ENCODE assay signal across 17 mouse cellular contexts in the genomic region with DNA sequence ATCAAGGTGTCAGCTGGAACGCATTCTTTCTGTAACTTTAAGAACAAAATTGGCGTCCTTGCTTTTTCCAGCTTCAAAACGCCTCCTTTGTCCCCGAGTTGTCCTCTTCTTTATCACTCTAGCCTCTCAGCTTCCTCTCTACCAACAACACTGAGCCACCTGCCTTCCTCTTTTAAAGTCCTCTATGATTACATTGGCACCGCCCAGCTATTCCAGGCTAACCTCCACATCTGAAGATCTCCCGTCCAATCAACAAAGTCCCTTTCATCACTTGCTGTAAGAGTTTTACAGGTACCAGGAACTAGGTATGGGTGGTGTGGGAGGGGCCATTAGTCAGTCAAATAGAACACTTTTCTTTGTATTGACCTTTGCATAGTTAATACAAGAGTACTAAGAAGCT. TPM values are rescaled to one million over a fixed set of nuclear protein-coding genes. Genes with fewer than 3 reads are reported as not detected.
A peak's percentile ranks its signal among the peaks of the same experiment; 100 is the strongest.
DNase-seq lines count a peak whose midpoint lies in the region; ATAC-seq and TF ChIP-seq lines count a peak whose summit lies in the region.
"Had no signal": no experiment of that assay in that cellular context is flagged by ENCODE, and none has a peak within 500 bp of the region (broad histone marks: within the 10 kb centered on the region; RNA-seq: fewer than 3 reads in every experiment).

No protein-coding gene starts in this region.

- no peaks in the 10 kb centered on the region; the same call in 1 of the 2 replicates for H3K79me2 ChIP-seq in heart, adult 2 months (replicated peaks; ENCODE audit: control insufficient read depth, insufficient read depth, low read length)

- TF ChIP-seq CTCF in heart, adult 2 months (IDR thresholded peaks at IDR 0.05), result no peak
- TF ChIP-seq CTCF in lung, adult 2 months (IDR thresholded peaks at IDR 0.05; ENCODE audit: insufficient read depth, low read length), result no peak
- no peak for TF ChIP-seq CTCF in liver, postnatal 0 days (IDR thresholded peaks at IDR 0.05; ENCODE audit: low read depth)

- no peak for DNase-seq in heart, adult 2 months
- DNase-seq in heart, adult 8-10 months (ENCODE audit: low spot score), result no peak
- DNase-seq in lung, postnatal 36 days, result peak; percentile 26
- no peak for DNase-seq in lung, adult 2 months
- DNase-seq in liver, postnatal 0 days, result no peak
- no peak for DNase-seq in kidney, postnatal 10 days
- DNase-seq in urinary bladder, postnatal 14 days (ENCODE audit: low spot score), result no peak
- DNase-seq: adrenal gland, adult 2 months; cerebellum, adult 8-10 months; kidney, postnatal 25 days; lung, embryonic 14.5 days; thymus, postnatal 14 days had no signal

- H3K27ac ChIP-seq in heart, adult 2 months, result peak overlapping the region; percentile 60
- H3K27ac ChIP-seq in liver, postnatal 0 days (ENCODE audit: low read depth), result 0 out of 2 replicates have a peak overlapping the region, but pooled peaks have one; percentile 7
- no peak overlapping the region for H3K27ac ChIP-seq in hindbrain, embryonic 12.5 days
- H3K27ac ChIP-seq: embryonic facial prominence, embryonic 15.5 days; forebrain, embryonic 12.5 days; neural tube, embryonic 13.5 days had no signal

- H3K4me3 ChIP-seq in heart, adult 2 months, result no peak overlapping the region
- no peak overlapping the region for H3K4me3 ChIP-seq in lung, adult 2 months (replicated peaks; ENCODE audit: extremely low read depth, low read depth, low read length)
- H3K4me3 ChIP-seq in liver, postnatal 0 days (ENCODE audit: low read depth, low read length), result no peak overlapping the region
- no peak overlapping the region for H3K4me3 ChIP-seq in hindbrain, embryonic 12.5 days
- H3K4me3 ChIP-seq: embryonic facial prominence, embryonic 15.5 days; forebrain, embryonic 12.5 days; neural tube, embryonic 13.5 days had no signal

- no peak for TF ChIP-seq EP300 in heart, adult 2 months (IDR thresholded peaks at IDR 0.05; ENCODE audit: insufficient read depth, low read depth, low read length)
- TF ChIP-seq EP300 in liver, postnatal 0 days (IDR thresholded peaks at IDR 0.05; ENCODE audit: low read depth), result no peak

- peak; percentile 76 for ATAC-seq in liver, postnatal 0 days
- ATAC-seq in hindbrain, embryonic 12.5 days (ENCODE audit: low FRiP score), result no peak

- no peaks in the 10 kb centered on the region for H3K27me3 ChIP-seq in heart, adult 2 months (ENCODE audit: control insufficient read depth, insufficient read depth, low read length)
- no peaks in the 10 kb centered on the region for H3K27me3 ChIP-seq in liver, postnatal 0 days (ENCODE audit: insufficient read depth, low read length)
- H3K27me3 ChIP-seq in hindbrain, embryonic 12.5 days, result no peaks in the 10 kb centered on the region
- H3K27me3 ChIP-seq: CH12.LX; embryonic facial prominence, embryonic 15.5 days; forebrain, embryonic 12.5 days; neural tube, embryonic 13.5 days had no signal

- H3K9me3 ChIP-seq in liver, postnatal 0 days (ENCODE audit: low read length), result no peaks in the 10 kb centered on the region
- no peaks in the 10 kb centered on the region for H3K9me3 ChIP-seq in hindbrain, embryonic 12.5 days (replicated peaks)
- H3K9me3 ChIP-seq: embryonic facial prominence, embryonic 15.5 days; forebrain, embryonic 12.5 days; neural tube, embryonic 13.5 days had no signal

- peak overlapping the region; percentile 23 for H3K4me2 ChIP-seq in liver, postnatal 0 days (ENCODE audit: low read depth, low read length)
- no peak overlapping the region for H3K4me2 ChIP-seq in hindbrain, embryonic 12.5 days (replicated peaks)
- H3K4me2 ChIP-seq: embryonic facial prominence, embryonic 15.5 days; forebrain, embryonic 12.5 days; lung, embryonic 14.5 days; neural tube, embryonic 13.5 days had no signal

- TF ChIP-seq POLR2A in heart, adult 2 months (IDR thresholded peaks at IDR 0.05; ENCODE audit: insufficient read depth, low read depth, low read length), result no peak
- TF ChIP-seq POLR2A in lung, adult 2 months (IDR thresholded peaks at IDR 0.05; ENCODE audit: borderline replicate concordance, extremely low read depth, low read depth, low read length), result no peak

- H3K4me1 ChIP-seq in heart, adult 2 months (ENCODE audit: control insufficient read depth, insufficient read depth, low read length), result peaks cover 5% of the 10 kb centered on the region
- H3K4me1 ChIP-seq in lung, adult 2 months (ENCODE audit: control insufficient read depth, insufficient read depth, low read length), result peaks cover 3% of the 10 kb centered on the region; the same call in 1 of the 2 replicates
- H3K4me1 ChIP-seq in liver, postnatal 0 days (ENCODE audit: insufficient read depth), result peaks cover 25% of the 10 kb centered on the region
- H3K4me1 ChIP-seq in hindbrain, embryonic 12.5 days, result no peaks in the 10 kb centered on the region
- H3K4me1 ChIP-seq: embryonic facial prominence, embryonic 15.5 days; neural tube, embryonic 13.5 days had no signal

- intact Hi-C loops in heart, adult 2 months (cut with DNase I), result no loop called here

- no peak overlapping the region for H3K9ac ChIP-seq in heart, adult 2 months (ENCODE audit: low read depth, low read length)
- H3K9ac ChIP-seq in liver, postnatal 0 days (replicated peaks), result no peak overlapping the region
- H3K9ac ChIP-seq in hindbrain, embryonic 12.5 days, result no peak overlapping the region
- H3K9ac ChIP-seq: embryonic facial prominence, embryonic 15.5 days; forebrain, embryonic 12.5 days; lung, embryonic 14.5 days; neural tube, embryonic 13.5 days had no signal

- 25% methylated on average over 6 of the region's 6 CpGs for whole genome bisulfite sequencing in heart, adult 2 months
- 37% methylated on average over 6 of the region's 6 CpGs for WGBS in lung, adult 2 months
- WGBS in liver, postnatal 0 days (ENCODE audit: insufficient replicate concordance), result 34% methylated on average over 6 of the region's 6 CpGs
- 75% methylated on average over 6 of the region's 6 CpGs for WGBS in hindbrain, embryonic 12.5 days

- peaks cover 12% of the 10 kb centered on the region; the same call in 1 of the 2 replicates for H3K36me3 ChIP-seq in heart, adult 2 months (ENCODE audit: control insufficient read depth, insufficient read depth, low read length)
- H3K36me3 ChIP-seq in liver, postnatal 0 days (replicated peaks; ENCODE audit: insufficient read depth, low read length), result no peaks in the 10 kb centered on the region
- no peaks in the 10 kb centered on the region for H3K36me3 ChIP-seq in hindbrain, embryonic 12.5 days
- H3K36me3 ChIP-seq: embryonic facial prominence, embryonic 15.5 days; forebrain, embryonic 12.5 days; neural tube, embryonic 13.5 days had no signal

RNA-seq across cellular contexts. Expression of gene Clcn3, which starts 17.8 kb away (rescaled TPM):
- total RNA-seq in heart, adult 2 months (2021), result 10 to 100 TPM; 27.6 to 33.6 TPM
- polyA plus RNA-seq in heart, adult 2 months (2012; rRNA removed), result 10.1 and 21.7 TPM in 2 replicates
- total RNA-seq in heart, adult 8-10 months (2022), result 10 to 100 TPM; 31.9 to 36.9 (median 36.6) TPM
- polyA plus RNA-seq in lung, adult 2 months (2012; rRNA removed), result 9.3 and 13.7 TPM in 2 replicates
- polyA plus RNA-seq in liver, postnatal 0 days (2015; fragmentation: Nextera tagmentation; extraction: Ambion mirVana), result 22.9 and 23.3 TPM in 2 replicates
- 46.3 and 47.1 TPM in 2 replicates for polyA plus RNA-seq in hindbrain, embryonic 12.5 days (2016; fragmentation: Nextera tagmentation; extraction: Ambion mirVana)

RNA-seq across cellular contexts. Expression of gene Nek1, which starts 27.7 kb away (rescaled TPM):
- 10 to 100 TPM in 1 of 2 experiments, 1 to 10 TPM in 1; 9.3 to 10.5 TPM for total RNA-seq in heart, adult 2 months (2021)
- 4.0 and 4.8 TPM in 2 replicates for polyA plus RNA-seq in heart, adult 2 months (2012; rRNA removed)
- 10 to 100 TPM in 1 of 4 experiments, 1 to 10 TPM in 3; 9.6 to 10.0 (median 9.8) TPM for total RNA-seq in heart, adult 8-10 months (2022)
- polyA plus RNA-seq in lung, adult 2 months (2012; rRNA removed), result 9.1 and 9.4 TPM in 2 replicates
- polyA plus RNA-seq in liver, postnatal 0 days (2015; fragmentation: Nextera tagmentation; extraction: Ambion mirVana), result 3.4 and 4.4 TPM in 2 replicates
- polyA plus RNA-seq in hindbrain, embryonic 12.5 days (2016; fragmentation: Nextera tagmentation; extraction: Ambion mirVana), result 23.2 and 24.6 TPM in 2 replicates
